Mouse (Mus musculus) lung, postnatal 0 days (tissue): ENCODE results near the gene Dtx2.
A peak's percentile ranks its signal among the peaks of the same experiment; 100 is the strongest.

Experiments
- CTCF ChIP-seq: IDR thresholded peaks from 2 replicates; pipeline ENCODE4 v1.5.1; 2016; ENCODE audit warnings: antibody characterized with exemption, mild to moderate bottlenecking
- EP300 ChIP-seq: IDR thresholded peaks from 2 replicates; pipeline ENCODE4 v1.6.1; 2016; ENCODE audit warnings: antibody characterized with exemption, mild to moderate bottlenecking, control low read depth

DNA sequence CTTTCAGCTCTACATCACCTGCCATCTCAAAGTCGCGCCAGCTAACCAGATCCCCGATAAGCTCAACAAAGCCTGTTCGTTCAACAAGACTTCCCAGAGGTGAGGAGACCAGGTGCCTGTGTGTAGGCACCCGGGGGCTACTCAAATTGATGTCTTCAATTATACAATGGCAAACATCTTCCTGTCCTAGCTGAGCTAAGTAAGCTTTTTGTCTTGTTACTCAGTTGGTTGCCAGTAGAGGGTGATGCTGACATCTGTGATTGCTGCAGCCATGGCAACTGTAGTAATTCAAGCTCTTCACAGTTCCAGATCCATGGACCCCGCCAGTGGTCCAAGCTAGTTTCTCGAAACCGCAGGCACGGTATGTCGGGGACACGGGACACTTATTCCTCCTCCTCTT, 7.4 kb upstream of the Dtx2 start:
- peak; percentile 56 for TF ChIP-seq CTCF
- TF ChIP-seq EP300: no peak
